In genomic region chr10:83533258-83533909, GRCm38 (mm10) we compare ENCODE assay signal across 8 mouse cellular contexts. TPM values are rescaled to one million over a fixed set of nuclear protein-coding genes. Genes with fewer than 3 reads are reported as not detected.
DNase-seq lines count a peak whose midpoint lies in the region; ATAC-seq lines count a peak whose summit lies in the region.

No protein-coding gene starts in this region.

- intact Hi-C loops in heart, postnatal 36 days (cut with DNase I), result no loop called here

- DNase-seq in NIH3T3 (ENCODE audit: low read depth), result peak; percentile 92
- DNase-seq in cerebellum, adult 18-20 months, result peak; percentile 65 to 66
- DNase-seq in heart, postnatal 36 days, result peak; percentile 58 to 59
- DNase-seq in layer of hippocampus, postnatal 14 days (ENCODE audit: low spot score in 2 of 2), result peak; percentile 21 to 29
- DNase-seq in ovary, postnatal 36 days (ENCODE audit: low spot score), result peak; percentile 29
- no peak for DNase-seq in thymus, postnatal 36 days

- no peaks in the 10 kb centered on the region for H3K9me3 ChIP-seq in lung, embryonic 15.5 days

- peak; percentile 91 for ATAC-seq in frontal cortex, adult (ENCODE audit: low TSS enrichment)
- ATAC-seq in lung, embryonic 15.5 days (ENCODE audit: borderline replicate concordance, extremely low read depth, low FRiP score, low TSS enrichment), result peak; percentile 72

- no peaks in the 10 kb centered on the region for H3K36me3 ChIP-seq in lung, embryonic 15.5 days

- H3K9ac ChIP-seq in lung, embryonic 15.5 days, result peak overlapping the region; percentile 44

- peaks cover 15% of the 10 kb centered on the region for H3K4me1 ChIP-seq in lung, embryonic 15.5 days

- WGBS in lung, embryonic 15.5 days, result 2% methylated on average over 27 of the region's 27 CpGs

- peak overlapping the region; percentile 96 for H3K4me2 ChIP-seq in lung, embryonic 15.5 days

- peak overlapping the region; percentile 45 for H3K4me3 ChIP-seq in lung, embryonic 15.5 days

- H3K27ac ChIP-seq in lung, embryonic 15.5 days, result no peak overlapping the region

- H3K27me3 ChIP-seq in lung, embryonic 15.5 days, result 0 out of 2 replicates have a peak, but pooled peaks cover 7% of the 10 kb centered on the region

RNA-seq across cellular contexts. Expression of gene Aldh1l2, which starts 0.6 kb away (rescaled TPM):
- 10 to 100 TPM; 14.1 to 14.2 TPM for total RNA-seq in heart, postnatal 36 days (2021)
- total RNA-seq in layer of hippocampus, postnatal 14 days (2021), result 1 to 10 TPM; 5.5 to 5.6 TPM
- polyA plus RNA-seq in lung, embryonic 15.5 days (2015; fragmentation: Nextera tagmentation; extraction: Ambion mirVana), result 1.9 and 2.3 TPM in 2 replicates

RNA-seq across cellular contexts. Expression of gene Washc4, which starts 10.2 kb away (rescaled TPM):
- total RNA-seq in heart, postnatal 36 days (2021), result 10 to 100 TPM; 13.8 to 14.1 TPM
- total RNA-seq in layer of hippocampus, postnatal 14 days (2021), result 10 to 100 TPM; 23.1 to 24.9 TPM
- polyA plus RNA-seq in lung, embryonic 15.5 days (2015; fragmentation: Nextera tagmentation; extraction: Ambion mirVana), result 32.3 and 34.9 TPM in 2 replicates

Comparison
In these comparisons a context has a peak if more than half of its experiments do, and no peak if none do; other contexts are left out.
1. DNase-seq: peak in NIH3T3 (single experiment), cerebellum, adult 18-20 months (2 of 2), heart, postnatal 36 days (2 of 2), layer of hippocampus, postnatal 14 days (2 of 2) and ovary, postnatal 36 days (single experiment); none in thymus, postnatal 36 days (0 of 2).